In the genomic region with DNA sequence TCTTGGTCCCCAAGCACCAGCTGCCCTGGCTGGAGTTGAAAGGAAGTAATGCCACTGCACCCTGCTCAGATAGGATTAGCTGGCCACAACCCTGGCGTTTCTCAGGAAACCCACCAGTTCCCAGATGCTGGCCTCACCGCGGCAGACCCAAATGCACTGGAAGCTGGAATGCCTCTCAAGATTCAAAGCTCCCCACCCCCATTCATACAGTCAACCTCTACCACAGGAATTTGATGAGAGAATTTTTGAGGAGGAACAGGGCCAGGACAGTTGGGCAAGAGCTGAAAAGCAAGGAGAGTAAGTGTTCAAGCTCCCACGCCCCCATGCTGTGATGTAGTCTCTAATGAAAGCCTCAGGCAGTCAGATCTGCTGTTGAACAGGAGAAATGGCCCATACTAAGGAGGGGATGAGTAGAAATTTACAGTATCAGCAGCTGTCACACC, we compare ENCODE assay signal across 10 mouse cellular contexts. TPM values are rescaled to one million over a fixed set of nuclear protein-coding genes. Genes with fewer than 3 reads are reported as not detected.
DNase-seq lines count a peak whose midpoint lies in the region; ATAC-seq and TF ChIP-seq lines count a peak whose summit lies in the region.
"Had no signal": no experiment of that assay in that cellular context is flagged by ENCODE, and none has a peak within 500 bp of the region (broad histone marks: within the 10 kb centered on the region; RNA-seq: fewer than 3 reads in every experiment).

No protein-coding gene starts in this region.

- no peak overlapping the region for H3K4me3 ChIP-seq in heart, embryonic 15.5 days
- no peak overlapping the region for H3K4me3 ChIP-seq in cerebellum, adult 2 months (replicated peaks; ENCODE audit: insufficient read depth, low read depth, low read length)

- no peak overlapping the region for H3K9ac ChIP-seq in heart, embryonic 15.5 days

- H3K9me3 ChIP-seq in heart, embryonic 15.5 days (replicated peaks): no peaks in the 10 kb centered on the region

- peaks cover 12% of the 10 kb centered on the region for H3K4me1 ChIP-seq in heart, embryonic 15.5 days (replicated peaks)
- no peaks in the 10 kb centered on the region for H3K4me1 ChIP-seq in cerebellum, adult 2 months (ENCODE audit: control insufficient read depth, insufficient read depth, low read length)

- H3K27me3 ChIP-seq in heart, embryonic 15.5 days: no peaks in the 10 kb centered on the region
- H3K27me3 ChIP-seq in cerebellum, adult 2 months (ENCODE audit: control insufficient read depth, insufficient read depth, low read length): no peaks in the 10 kb centered on the region

- peak; percentile 3 for DNase-seq in heart, adult 8-10 months (ENCODE audit: low spot score)
- DNase-seq in heart, postnatal 25 days (ENCODE audit: low spot score): no peak
- peak; percentile 98 for DNase-seq in Muller cell, postnatal 12 days (ENCODE audit: inconsistent ontology term)
- DNase-seq in lung, postnatal 14 days: peak; percentile 5
- no peak for DNase-seq in ovary, adult 18-20 months (ENCODE audit: low spot score)
- no peak for DNase-seq in cerebellum, adult 2 months
- no peak for DNase-seq in layer of hippocampus, postnatal 36 days

- peak overlapping the region; percentile 70 for H3K4me2 ChIP-seq in heart, embryonic 15.5 days

- H3K27ac ChIP-seq in heart, embryonic 15.5 days: no peak overlapping the region
- no peak overlapping the region for H3K27ac ChIP-seq in cerebellum, adult 2 months (ENCODE audit: insufficient read depth, low read length)

- no peak for TF ChIP-seq POLR2A in cerebellum, adult 2 months (IDR thresholded peaks at IDR 0.05; ENCODE audit: borderline replicate concordance, insufficient read depth, low read length)

- ATAC-seq in heart, embryonic 15.5 days (replicated peaks; ENCODE audit: insufficient number of reproducible peaks, insufficient read depth, low FRiP score, low read depth): 0 out of 2 replicates have a peak, but pooled peaks have one; percentile 18

- 21% methylated on average over 4 of the region's 4 CpGs for WGBS in heart, embryonic 15.5 days
- WGBS in cerebellum, adult 2 months: 55% methylated on average over 4 of the region's 4 CpGs

- TF ChIP-seq CTCF in cerebellum, adult 2 months (IDR thresholded peaks at IDR 0.05; ENCODE audit: borderline replicate concordance, insufficient read depth, low read depth, low read length): no peak

- intact Hi-C loops in heart, postnatal 25 days (cut with DNase I): no loop called here

- no peaks in the 10 kb centered on the region for H3K36me3 ChIP-seq in heart, embryonic 15.5 days

RNA-seq across cellular contexts. Expression of a gene that starts 9.8 kb away (rescaled TPM):
- 10 to 100 TPM; 25.3 to 35.7 (median 30.4) TPM for total RNA-seq in heart, adult 8-10 months (2022)
- total RNA-seq in heart, postnatal 25 days (2021): 10 to 100 TPM; 27.1 to 29.1 TPM
- 88.5 and 112 TPM in 2 replicates for polyA plus RNA-seq in heart, embryonic 15.5 days (2015; fragmentation: Nextera tagmentation; extraction: Ambion mirVana)
- 77.5 and 80.0 TPM in 2 replicates for polyA plus RNA-seq in cerebellum, adult 2 months (2012; rRNA removed)
- 10 to 100 TPM; 84.8 to 85.9 TPM for total RNA-seq in layer of hippocampus, postnatal 36 days (2021)

RNA-seq across cellular contexts. Expression of a gene that starts 37.9 kb away (rescaled TPM):
- total RNA-seq in heart, adult 8-10 months (2022): not detected
- not detected for total RNA-seq in heart, postnatal 25 days (2021)
- polyA plus RNA-seq in heart, embryonic 15.5 days (2015; fragmentation: Nextera tagmentation; extraction: Ambion mirVana): 0.08 TPM in 1 of 2 replicates, not detected in the other
- polyA plus RNA-seq in cerebellum, adult 2 months (2012; rRNA removed): 1.4 and 1.7 TPM in 2 replicates
- total RNA-seq in layer of hippocampus, postnatal 36 days (2021): under 1 TPM; 0.32 to 0.40 TPM
- total RNA-seq: G1E had no signal
- polyA plus RNA-seq: G1E; stomach, embryonic 16.5 days had no signal

RNA-seq across cellular contexts. Expression of a gene that starts 38.0 kb away (rescaled TPM):
- total RNA-seq in heart, adult 8-10 months (2022): 1 to 10 TPM in 2 of 4 experiments, under 1 TPM in 2; 0.57 to 1.1 (median 1.0) TPM
- total RNA-seq in heart, postnatal 25 days (2021): under 1 TPM; 0.36 to 0.60 TPM
- 0.23 and 0.89 TPM in 2 replicates for polyA plus RNA-seq in heart, embryonic 15.5 days (2015; fragmentation: Nextera tagmentation; extraction: Ambion mirVana)
- 62.9 and 69.5 TPM in 2 replicates for polyA plus RNA-seq in cerebellum, adult 2 months (2012; rRNA removed)
- total RNA-seq in layer of hippocampus, postnatal 36 days (2021): 10 to 100 TPM; 32.0 to 33.1 TPM
- polyA plus RNA-seq: G1E had no signal

RNA-seq across cellular contexts. Expression of a gene that starts 43.5 kb away (rescaled TPM):
- total RNA-seq in heart, adult 8-10 months (2022): 10 to 100 TPM; 21.1 to 26.8 (median 23.3) TPM
- total RNA-seq in heart, postnatal 25 days (2021): 10 to 100 TPM; 24.3 to 29.7 TPM
- 7.7 and 8.5 TPM in 2 replicates for polyA plus RNA-seq in heart, embryonic 15.5 days (2015; fragmentation: Nextera tagmentation; extraction: Ambion mirVana)
- polyA plus RNA-seq in cerebellum, adult 2 months (2012; rRNA removed): 45.5 and 52.2 TPM in 2 replicates
- total RNA-seq in layer of hippocampus, postnatal 36 days (2021): 10 to 100 TPM; 41.3 to 42.7 TPM

Comparison
In these comparisons a context has a peak if more than half of its experiments do, and no peak if none do; other contexts are left out.
1. DNase-seq: peak in heart, adult 8-10 months (single experiment), Muller cell, postnatal 12 days (single experiment) and lung, postnatal 14 days (single experiment); none in heart, postnatal 25 days (single experiment), ovary, adult 18-20 months (single experiment), cerebellum, adult 2 months (0 of 2) and layer of hippocampus, postnatal 36 days (0 of 2).
2. RNA of a gene that starts 38.0 kb away (total RNA-seq): 32.0 to 33.1 TPM in layer of hippocampus, postnatal 36 days; 0.57 to 1.1 TPM in heart, adult 8-10 months and 0.36 to 0.60 TPM in heart, postnatal 25 days; every median in the first group is over 10 times any median in the second.